Mouse (Mus musculus): ENCODE measurements at regions not wholly inside any gene's neighbourhood (a gene's known extent, or its start where the extent isn't known, plus 50 kb on each side); places are given as distances from the start of the nearest gene placed in this dataset.
"Not testable (repeated sequence)": the region's sequence is repeated elsewhere in the genome, so short reads cannot be mapped to it uniquely, and the experiment has no call there.

DNA sequence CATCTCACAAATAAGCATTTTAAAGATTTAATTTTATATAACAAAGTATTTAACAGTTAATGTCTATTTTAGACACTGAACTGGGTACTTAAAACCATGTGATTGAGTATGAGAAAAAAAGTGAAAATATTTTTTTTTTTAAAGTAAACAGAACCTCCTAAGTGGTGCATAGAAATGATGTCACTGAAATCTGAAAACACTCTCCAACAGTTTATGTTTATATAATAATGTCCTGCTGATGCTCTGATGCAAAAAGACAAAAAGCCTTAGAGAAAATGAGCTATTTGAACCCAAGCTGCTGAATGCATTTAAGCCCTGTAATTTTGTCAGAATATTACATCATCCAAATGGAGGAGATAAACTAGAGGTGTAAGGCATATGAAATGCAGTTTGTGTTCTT lies 3447.1 kb downstream of the 9330182O14Rik start:
- DNase-seq (ENCODE audit: low spot score) = no peak

DNA sequence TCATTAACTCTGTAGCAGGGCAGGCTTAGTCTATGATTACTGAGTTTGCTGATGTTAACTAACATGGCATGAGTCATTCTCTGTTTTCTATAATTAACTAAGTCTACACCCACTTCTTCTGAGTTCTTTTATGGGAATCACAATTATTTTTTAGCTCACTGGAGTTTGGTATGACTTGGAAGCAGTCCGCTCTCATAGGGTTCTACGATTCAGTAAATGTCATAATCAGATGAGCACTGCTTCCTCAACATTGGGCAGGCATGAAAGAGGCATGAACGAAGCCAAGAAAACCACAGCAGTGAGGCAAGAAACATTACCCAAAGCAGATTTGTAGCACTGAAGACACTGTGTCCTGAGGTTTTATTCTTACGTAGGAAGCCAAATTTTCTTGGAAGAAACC lies 3451.6 kb downstream of the 9330182O14Rik start:
- DNase-seq (ENCODE audit: low spot score) = no peak

DNA sequence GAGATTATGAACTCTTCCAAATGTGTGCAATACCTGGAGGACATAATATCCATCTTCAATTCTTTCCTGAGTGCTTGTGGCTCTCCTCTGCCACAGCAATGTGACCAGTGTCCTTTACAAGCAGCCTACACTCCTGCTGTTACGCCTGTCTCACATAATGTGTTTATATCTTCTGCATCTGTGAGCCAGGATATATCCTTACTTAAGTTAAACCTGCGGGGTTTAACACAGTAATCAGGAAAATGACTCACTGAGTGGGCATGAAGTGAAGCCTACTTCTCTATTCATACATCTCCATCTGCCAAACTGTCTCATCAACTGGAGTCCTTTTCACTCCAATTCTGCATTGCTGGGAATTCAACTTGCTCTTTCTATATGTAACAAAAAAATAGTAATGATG lies 3453.9 kb downstream of the 9330182O14Rik start:
- no peak for DNase-seq (ENCODE audit: low spot score)

DNA sequence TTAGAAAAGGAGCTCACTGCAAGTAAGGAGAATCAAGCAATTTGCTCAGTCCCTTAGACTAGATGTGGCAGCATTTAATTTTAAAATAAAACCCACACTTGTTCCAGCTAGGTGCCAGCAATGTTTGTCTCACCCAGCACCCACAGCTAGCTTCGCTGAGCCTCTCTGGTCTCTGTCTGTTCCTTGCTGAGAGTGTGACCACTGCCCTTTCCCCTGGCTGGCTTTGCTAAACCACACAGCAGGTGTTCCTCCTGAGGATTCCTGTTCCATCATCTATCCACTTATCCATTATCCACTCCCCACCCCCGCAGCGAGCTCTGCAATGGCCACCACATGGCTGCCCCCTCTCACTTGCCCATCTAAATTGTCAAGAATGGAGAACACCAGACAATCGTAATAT lies 3473.5 kb downstream of the 9330182O14Rik start:
- no peak for DNase-seq (ENCODE audit: low spot score)

DNA sequence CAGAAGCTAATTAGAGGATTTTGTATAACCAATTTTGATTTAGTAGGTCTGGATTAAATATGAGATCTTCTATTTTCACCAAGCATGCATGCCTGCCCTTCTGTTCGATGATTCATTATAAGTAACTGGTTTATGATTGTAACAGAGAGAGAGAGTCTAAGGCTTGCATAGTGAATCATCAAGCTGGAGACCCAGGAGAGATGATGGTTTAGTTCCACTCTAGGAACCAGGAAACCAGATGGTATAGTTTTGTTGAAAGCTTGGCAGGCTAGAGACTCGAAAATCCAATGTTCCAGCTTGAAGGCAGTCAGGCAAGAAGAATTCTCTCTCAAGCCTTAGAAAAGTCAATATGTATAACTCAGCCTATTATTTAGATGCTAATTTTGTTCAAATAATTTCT lies 3475.7 kb downstream of the 9330182O14Rik start:
- no peak for DNase-seq (ENCODE audit: low spot score)

DNA sequence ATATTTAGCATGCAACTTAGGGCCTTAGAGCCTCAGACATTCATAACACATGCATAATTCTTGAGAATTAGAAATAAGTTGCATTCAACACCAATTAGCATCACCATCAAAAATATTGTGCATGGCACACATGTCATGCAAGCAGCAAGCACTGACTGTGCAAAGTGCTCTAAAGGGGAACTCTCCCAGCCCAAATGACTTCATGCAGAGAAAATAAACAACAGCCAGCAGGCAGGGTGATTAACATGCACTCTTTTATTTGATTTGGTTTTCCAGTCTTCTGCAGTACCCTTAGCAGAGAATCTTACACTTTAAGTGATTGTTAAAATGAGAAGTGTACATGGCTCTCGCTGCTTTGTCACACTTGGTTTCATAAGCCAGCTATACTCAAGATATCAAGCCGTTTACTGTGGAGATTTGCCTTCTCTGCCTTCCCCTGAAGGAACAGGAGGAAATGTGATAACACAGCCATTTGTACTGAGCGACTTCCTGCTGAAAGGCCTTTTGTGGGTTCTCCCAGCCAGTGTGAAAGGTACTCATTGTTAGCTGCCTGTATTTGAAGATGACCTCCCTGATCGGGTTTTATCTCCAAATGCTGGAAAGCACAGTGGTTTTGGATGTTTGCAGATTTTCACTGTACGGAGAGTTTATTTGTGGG lies 3480.0 kb downstream of the 9330182O14Rik start:
- no peak for DNase-seq (ENCODE audit: low spot score)

DNA sequence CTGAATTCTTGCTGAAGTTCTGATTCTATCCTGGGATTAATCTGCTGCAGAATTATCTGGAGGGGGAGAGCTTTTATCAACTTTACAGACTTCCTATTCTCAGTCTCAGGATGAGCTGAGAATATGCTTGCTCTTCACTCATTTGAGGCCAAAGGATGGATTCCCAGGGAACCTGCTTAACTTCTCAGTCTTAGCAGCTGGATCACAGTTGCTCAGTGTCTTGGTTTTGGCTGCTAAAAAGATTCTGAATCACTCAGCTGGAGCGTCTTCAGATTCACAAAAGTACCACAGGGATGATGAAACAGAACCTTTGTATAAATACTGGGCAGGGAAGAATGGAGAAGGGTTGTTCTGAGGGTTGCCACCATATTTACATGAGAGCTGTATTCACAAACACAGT lies 3481.6 kb downstream of the 9330182O14Rik start:
- DNase-seq (ENCODE audit: low spot score) = no peak

DNA sequence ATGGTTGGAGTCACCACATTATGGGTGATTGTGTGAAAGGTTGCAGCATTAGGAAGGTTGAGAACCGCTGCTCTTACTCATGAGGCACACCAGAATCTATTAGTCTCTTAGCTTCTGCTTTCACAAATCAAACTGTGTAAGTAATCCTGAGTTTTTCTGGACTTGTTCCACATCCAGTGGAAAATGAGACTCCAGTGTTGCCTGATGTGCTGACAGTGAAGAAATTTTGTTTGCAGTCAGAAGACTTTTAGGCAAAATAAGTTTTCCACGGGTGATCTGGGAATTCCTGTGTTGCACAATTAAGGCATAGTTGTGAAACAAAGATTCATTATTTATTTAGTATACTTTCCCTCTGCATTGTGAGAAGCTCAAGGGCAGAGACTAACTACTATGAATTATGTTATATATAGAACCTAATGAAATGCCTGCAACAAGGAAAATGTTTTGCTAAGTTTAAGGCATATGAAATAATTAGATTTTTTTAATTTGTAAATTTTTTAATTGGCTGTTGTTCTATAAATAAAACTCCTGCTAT lies 3490.3 kb downstream of the 9330182O14Rik start:
- DNase-seq (ENCODE audit: low spot score) = no peak

DNA sequence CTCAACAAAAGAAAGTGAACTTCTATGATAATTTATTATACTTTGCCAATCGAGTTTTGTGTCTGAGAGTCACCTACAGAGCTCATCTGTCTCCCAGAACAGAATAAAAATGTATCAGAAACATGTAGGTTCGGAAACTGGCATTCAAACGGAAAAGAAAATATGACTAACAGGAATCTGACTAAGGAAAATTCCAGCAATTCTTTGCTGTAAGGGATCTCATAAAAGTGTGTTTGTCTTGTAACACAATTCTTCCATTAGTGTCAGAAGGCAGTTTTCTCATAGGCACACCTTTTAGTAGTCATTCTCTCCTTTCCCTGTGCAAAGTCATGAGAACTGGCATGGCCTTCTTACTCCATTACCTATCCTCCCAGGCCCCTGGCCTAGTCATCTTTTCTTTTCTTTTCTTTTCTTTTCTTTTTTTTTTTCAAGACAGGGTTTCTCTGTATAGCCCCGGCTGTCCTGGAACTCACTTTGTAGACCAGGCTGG lies 3490.9 kb downstream of the 9330182O14Rik start:
- no peak for DNase-seq (ENCODE audit: low spot score)

DNA sequence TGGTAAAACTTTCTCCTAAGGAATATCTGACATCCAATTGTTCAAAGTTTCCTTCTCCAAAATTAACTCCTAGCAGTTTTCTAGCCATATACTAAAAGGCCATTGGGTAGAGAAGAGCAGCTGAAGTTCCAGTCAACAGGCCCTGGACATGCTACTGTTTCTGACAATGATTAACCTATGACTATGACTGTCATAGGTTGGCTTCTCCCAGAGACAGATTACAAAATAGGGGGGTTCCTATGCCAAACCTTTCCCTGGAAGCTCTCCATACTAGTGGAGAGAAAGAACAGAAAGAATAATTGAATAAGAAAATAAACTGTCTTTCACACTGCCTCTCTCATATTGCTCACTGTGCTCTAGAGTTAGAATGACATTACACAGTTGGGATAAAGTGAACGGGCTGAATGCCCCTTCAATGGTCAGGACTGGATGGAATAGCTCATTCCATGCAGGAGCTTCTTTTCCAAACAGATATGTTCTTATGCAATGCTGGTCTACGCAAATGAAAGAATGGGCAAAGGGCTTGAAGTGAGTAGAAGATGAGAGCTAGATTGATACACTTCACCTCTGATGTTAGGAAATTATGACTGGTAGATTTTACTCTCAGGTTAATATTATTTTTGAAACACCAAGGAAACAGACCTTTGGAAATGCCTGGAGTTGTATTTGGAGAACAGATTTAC lies 3516.8 kb downstream of the 9330182O14Rik start:
- no peak for DNase-seq (ENCODE audit: low spot score)

DNA sequence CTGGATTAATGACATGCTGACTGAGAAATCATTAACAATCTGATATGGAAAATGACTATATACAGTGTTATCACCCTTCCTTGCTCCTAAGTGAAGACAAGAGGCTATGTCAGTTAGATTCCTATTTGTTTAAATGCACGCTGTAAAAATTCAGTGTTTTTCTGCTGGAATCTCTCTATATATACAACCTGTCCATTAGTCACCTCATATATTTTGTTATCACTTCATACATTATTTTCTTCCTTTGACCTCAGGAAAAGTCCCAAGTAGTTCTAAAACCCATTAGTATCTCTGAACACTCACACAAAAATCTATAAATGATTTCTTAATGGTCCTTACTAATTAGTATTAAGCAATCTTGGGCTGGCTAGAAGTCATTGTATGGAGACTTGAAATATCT lies 3529.5 kb downstream of the 9330182O14Rik start:
- no peak for DNase-seq (ENCODE audit: low spot score)

DNA sequence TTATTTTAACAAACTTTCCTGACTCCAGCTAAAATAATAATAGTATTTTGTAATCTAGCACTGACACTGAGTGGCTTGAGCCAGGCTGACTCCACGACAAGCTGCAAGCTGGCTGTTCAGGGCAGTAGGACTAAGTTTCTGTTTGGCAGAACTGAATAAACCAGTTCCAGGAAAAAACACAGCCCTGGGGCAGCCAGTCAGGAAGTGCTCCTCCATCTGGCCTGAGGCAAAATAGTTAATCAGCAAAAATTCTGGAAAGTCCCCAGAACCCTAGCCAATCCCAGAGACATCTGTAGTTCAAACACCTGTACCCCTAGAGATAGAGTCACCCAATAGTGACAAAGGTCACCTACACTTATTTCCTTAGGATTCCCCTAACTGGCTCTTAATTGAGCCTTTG lies 3544.7 kb downstream of the 9330182O14Rik start:
- DNase-seq (ENCODE audit: low spot score) = no peak

DNA sequence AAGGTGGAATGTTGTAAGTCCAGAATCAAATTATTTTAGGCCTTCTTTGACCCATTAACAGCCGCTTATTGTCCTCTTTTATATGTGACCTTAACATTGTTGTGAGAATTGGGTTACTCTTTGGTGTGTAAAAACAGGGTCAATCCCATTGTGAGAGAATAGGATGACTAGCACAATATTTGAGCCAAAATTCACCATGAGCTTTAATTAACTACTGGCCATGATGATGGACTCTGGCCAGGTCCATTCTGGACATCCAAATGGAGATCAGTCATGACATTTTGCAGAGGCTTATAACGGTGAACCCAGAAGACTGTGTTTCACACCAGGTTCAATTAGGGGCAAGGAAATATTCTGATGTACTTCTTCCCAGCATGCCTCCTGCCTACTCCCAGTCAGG lies 3548.0 kb downstream of the 9330182O14Rik start:
- no peak for DNase-seq (ENCODE audit: low spot score)

DNA sequence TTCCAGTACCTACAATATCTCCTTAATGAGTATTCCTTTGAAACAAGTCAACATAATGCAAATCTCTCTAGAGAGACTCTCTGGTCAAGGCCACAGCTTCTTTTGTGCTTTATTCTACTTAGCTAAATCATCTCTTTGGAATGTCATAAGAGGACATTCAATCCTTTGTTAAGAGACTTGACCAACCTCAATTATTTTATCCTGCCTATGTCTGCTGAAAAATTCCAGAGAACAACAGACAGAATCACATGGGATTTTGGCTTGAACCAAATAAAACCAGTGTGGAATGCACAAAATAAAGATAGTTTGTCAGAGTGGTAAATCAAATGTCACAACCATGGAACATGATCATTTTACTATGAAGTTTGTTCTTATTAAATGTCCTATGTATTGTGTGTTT lies 3557.8 kb downstream of the 9330182O14Rik start:
- DNase-seq (ENCODE audit: low spot score) = not testable (repeated sequence)

DNA sequence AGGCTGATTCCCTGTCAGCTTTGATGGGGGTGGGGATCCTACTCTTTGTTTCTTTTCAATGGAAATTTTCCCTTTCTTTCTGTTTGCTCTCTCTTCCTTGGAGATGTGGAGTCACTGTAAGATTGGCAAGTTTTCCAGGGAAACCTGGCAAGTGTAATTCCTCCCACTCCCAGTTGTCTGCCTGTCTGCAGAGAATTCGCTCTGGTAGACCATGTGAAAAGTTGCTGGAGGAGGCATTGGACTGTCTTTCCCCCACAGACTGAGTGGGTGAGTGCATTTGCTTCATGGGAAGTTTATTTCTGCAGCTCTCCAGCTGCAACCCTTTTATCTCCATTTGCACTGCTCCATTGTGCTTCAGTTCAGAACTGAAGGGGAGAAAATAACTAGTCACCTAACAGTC lies 3561.3 kb downstream of the 9330182O14Rik start:
- no peak for DNase-seq (ENCODE audit: low spot score)

DNA sequence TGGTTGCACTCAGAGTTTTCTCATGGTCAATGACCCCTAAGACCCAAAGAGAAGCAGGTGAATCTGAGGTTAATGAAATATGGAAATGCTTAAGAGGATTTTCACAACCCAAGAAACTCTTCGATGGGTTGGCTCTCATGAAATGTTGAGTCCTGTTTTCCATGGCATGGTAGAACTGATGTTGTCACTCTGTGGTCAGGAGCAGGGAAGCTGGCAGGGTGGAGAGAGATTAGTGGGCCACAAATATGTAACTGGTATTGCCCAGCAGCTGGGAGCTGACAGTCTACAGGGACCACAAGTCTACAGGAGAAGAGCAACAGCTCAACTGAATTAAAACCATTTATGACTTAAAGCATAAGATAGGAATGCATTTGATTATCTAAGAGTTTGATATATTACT lies 3582.9 kb downstream of the 9330182O14Rik start:
- DNase-seq (ENCODE audit: low spot score) = no peak

DNA sequence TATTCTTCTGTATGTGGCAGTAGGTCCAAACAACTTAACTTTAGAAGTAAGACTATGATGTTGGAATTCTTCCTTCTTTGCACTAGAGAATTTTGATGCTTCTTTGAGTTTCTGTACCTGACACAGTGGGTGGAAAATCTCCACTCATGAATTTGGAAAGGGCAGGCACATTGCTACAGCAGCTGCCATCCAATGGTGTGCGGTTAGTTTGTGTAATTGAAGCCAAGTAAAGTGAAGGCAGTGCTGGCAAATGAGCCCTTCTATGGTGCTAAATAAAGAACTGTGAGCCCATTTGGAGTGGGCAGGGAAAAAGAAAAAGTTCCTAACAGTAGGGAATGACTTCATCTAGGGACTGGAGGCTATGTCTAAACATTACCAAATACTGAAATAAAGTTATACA lies 3583.4 kb downstream of the 9330182O14Rik start:
- no peak for DNase-seq (ENCODE audit: low spot score)

DNA sequence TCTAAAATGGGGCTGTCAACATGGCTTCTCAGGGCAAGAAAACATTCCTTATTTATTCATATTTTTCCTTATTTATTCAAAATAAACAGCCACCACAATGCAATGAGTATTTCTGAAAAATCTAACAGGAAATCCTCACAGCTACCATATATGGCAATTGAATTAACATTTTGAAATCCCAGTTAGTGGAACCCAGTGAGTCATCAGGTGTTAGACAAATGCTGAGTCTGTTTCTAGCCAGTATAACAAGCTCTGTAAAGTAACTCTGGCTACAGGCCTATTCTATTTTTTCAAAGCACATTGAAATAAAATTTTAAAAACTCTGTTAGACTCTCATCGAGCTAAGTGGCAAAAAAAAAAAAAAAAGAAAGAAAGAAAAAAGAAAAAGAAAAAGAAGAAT lies 3586.8 kb downstream of the 9330182O14Rik start:
- no peak for DNase-seq (ENCODE audit: low spot score)

DNA sequence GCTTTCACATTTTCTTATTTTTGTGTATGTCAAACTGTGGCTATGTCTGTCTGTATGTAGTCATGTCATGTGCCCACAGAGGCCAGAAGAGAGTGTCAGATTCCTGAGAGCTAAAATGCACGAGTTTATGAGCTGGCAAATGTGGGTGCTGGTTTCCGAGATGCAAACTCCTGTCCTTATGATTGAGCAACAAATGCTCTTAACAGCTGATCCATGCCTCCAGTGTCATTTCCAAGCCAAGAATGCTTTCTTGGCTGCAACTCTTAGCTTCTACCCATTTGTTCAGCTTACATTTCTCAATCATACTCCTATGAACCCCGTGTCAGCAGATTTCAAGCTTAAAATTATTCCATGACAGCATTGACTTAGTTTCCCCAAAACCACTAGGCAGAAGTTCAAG lies 3601.5 kb downstream of the 9330182O14Rik start:
- no peak for DNase-seq (ENCODE audit: low spot score)

DNA sequence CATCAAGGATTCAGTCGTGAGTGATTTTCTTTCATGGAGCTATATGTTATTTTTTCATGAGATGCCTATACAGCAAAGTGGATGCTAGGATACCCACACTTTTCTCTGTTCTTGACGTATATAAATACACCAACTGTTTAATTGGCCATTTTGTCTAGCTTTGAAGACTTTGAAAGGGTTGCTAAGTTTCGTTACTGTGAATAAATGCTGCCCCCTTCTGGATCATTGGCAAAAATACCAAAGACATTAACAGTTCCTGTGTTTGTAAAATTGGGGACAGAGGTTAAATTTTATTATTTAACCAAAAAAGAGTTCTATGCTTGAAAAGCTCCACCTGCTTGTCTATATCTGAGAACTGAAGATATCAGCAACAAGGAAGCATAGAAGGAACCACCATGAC lies 3624.1 kb downstream of the 9330182O14Rik start:
- DNase-seq (ENCODE audit: low spot score) = peak; percentile 7

DNA sequence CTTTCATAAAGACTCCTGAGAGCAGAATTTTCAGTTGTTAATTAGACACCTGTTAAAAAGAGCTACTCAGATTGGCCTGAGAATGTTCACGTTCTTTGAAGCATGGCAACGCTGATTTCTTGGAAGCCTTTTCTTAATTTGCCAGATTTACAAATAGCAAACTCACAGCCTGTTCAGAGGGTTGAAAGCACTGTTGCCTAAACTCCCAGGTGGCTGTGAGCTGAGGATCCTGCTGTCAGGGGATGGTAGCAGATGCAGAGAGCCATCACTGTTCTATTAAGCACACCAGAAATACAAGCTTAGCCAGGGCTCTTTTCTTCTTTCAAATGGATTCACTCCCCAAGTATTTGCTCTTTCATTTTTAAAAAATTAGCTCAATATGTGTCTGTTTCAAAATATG lies 3630.4 kb downstream of the 9330182O14Rik start:
- DNase-seq (ENCODE audit: low spot score) = no peak

DNA sequence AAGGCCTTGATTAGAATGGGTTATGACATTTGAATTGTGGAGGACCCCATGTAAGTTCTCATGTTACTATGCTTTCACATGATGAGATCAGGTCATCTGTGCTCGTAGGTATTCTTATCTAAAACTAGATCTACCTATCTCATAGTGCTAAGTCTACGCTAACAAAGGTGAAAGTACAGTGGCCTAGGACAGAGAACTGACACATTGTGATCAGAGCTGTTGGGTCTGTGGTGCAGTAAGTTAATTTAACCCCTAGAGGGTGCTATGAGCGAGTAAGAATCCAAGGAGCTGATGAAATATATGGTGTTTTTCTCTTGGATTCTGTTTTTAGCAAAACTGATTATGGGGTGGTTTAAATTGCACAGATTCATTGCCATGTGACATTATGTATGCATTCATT lies 3638.6 kb downstream of the 9330182O14Rik start:
- DNase-seq (ENCODE audit: low spot score) = peak; percentile 1

DNA sequence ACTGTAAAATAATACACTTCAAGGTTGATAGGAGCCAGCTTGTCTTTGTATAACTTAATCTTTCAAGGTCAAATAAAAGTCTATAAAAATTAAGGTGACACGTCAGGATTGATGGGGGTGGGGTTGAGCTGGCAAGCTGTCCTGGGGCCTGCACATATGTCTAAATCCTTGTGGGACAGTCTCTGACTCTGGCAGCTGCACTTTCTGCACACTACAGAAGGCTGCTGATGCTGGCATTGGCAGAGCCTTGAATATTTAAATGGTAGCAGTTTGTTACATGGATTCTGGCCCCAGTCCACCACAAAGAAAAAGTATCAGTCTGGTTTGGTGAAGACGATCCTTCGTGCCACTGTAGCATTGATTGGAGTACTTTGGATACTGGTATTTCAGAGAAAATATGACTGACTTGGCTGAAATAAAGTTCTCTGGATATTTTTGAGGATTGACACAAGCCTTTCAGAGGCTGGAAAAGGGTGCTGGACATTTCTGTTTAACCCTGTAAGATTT lies 3648.0 kb downstream of the 9330182O14Rik start:
- not testable (repeated sequence) for DNase-seq (ENCODE audit: low spot score)

Measured in ovary, postnatal 14 days (tissue).